Mouse (Mus musculus) myocyte (in vitro differentiated cells): ENCODE data around the gene Stk32c.
A peak's percentile ranks its signal among the peaks of the same experiment; 100 is the strongest.

Experiments
- POLR2A ChIP-seq: IDR thresholded peaks from one replicate; pipeline ENCODE4 v1.6.1; 2011; ENCODE audit warnings: low read depth, mild to moderate bottlenecking, control low read depth, moderate library complexity; ENCODE audit not compliant: insufficient read length
- TCF12 ChIP-seq: IDR thresholded peaks from one replicate; pipeline ENCODE4 v1.6.1; 2011; ENCODE audit warnings: mild to moderate bottlenecking, control low read depth; ENCODE audit not compliant: poor library complexity, insufficient read depth, severe bottlenecking
- USF1 ChIP-seq: IDR thresholded peaks from one replicate; pipeline ENCODE4 v1.6.1; 2011; ENCODE audit warnings: low read depth, mild to moderate bottlenecking, control low read depth, moderate library complexity

DNA sequence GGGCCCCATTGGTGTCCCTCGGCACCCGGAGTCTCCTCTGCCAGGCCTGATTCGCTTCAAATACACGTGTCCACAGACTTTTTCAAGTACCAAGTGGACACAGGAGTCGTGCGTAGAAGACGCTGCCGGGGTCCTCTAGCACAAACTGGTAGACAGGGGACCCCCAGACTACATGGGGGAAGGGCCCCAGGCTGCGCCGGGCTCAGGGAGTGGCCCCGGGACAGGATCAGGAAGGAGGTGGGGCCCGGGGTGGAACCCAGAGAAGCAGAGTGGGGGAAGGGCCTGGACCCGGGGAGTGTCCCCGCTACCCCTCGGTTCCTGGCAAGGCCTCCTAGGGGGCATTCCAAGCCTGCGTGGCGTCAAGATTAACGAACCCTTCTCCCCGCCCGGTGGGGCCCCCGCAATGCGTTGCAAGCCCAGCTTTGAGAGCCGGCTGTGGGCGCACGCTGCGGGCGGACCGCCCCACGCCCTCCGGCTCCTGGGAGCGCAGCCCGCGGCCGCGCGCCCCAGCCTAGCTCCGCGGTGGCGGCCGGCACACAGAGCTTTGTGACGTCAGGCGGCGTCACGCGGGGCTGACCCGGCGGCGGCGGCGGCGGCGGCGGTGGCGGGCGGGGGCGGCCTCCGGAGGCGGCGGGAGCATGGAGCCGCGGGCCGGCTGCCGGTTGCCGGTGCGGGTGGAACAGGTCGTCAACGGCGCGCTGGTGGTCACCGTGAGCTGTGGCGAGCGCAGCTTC lies 34.9 kb upstream of the Stk32c start, which contains the start of gene Pwwp2b:
- TF ChIP-seq TCF12: no peak
- TF ChIP-seq POLR2A: peak; percentile 90
- no peak for TF ChIP-seq USF1
